Mouse (Mus musculus) forebrain, postnatal 0 days (tissue): ENCODE measurements around the gene Rasgrf2. TPM values are rescaled to one million over a fixed set of nuclear protein-coding genes. Genes with fewer than 3 reads are reported as not detected.
"Not testable (repeated sequence)": the region's sequence is repeated elsewhere in the genome, so short reads cannot be mapped to it uniquely, and the experiment has no call there.

Experiments
- ATAC-seq: fragments of 200-750 bp; cut with Nextera tagmentation; 2 replicates; pipeline ENCODE4 v1.8.0; 2017; ENCODE audit warnings: mild to moderate bottlenecking, moderate library complexity
- DNase-seq: peaks from one replicate; pipeline ENCODE4 v3.0.0-alpha.2; 2015
- H3K27ac ChIP-seq: fragments of 300-500 bp; sonication (generic); 2 replicates; pipeline ENCODE4 v1.5.1; 2014; ENCODE audit warnings: low read depth, mild to moderate bottlenecking, antibody characterized with exemption, low read length, moderate library complexity, mixed read lengths
- H3K27me3 ChIP-seq: fragments of 300-500 bp; sonication (generic); 2 replicates; pipeline ENCODE4 v1.6.1; 2014; ENCODE audit warnings: mild to moderate bottlenecking, low read length, mixed read lengths; ENCODE audit not compliant: insufficient read depth
- H3K36me3 ChIP-seq: fragments of 300-500 bp; sonication (generic); 2 replicates; pipeline ENCODE4 v1.6.1; 2014; ENCODE audit warnings: mild to moderate bottlenecking, moderate library complexity; ENCODE audit not compliant: insufficient read depth
- H3K4me1 ChIP-seq: fragments of 300-500 bp; sonication (generic); 2 replicates; pipeline ENCODE4 v1.6.1; 2014; ENCODE audit warnings: antibody characterized with exemption; ENCODE audit not compliant: insufficient read depth
- H3K4me2 ChIP-seq: fragments of 300-500 bp; sonication (generic); 2 replicates; pipeline ENCODE4 v1.6.1; 2014; ENCODE audit warnings: low read depth, mild to moderate bottlenecking, moderate library complexity
- H3K4me3 ChIP-seq: fragments of 300-500 bp; sonication (generic); 2 replicates; pipeline ENCODE4 v1.5.1; 2014; ENCODE audit warnings: low read depth, low read length, mixed read lengths
- H3K9ac ChIP-seq: fragments of 300-500 bp; sonication (generic); 2 replicates; pipeline ENCODE4 v1.6.1; 2014; ENCODE audit warnings: mild to moderate bottlenecking
- H3K9me3 ChIP-seq: fragments of 300-500 bp; sonication (generic); 2 replicates; pipeline ENCODE4 v1.6.1; 2016; ENCODE audit warnings: low read length
- CTCF ChIP-seq: sonication (generic); IDR thresholded peaks from 2 replicates; pipeline ENCODE4 v1.5.1; 2016; ENCODE audit warnings: antibody characterized with exemption, control low read depth, low read depth
- WGBS: fragments of 180-500 bp; shearing (Covaris S2); extraction: QIAGEN DNeasy Blood & Tissue Kit; methylation state at CpG from one replicate; pipeline ENCODE4 v1.1.7; 2014; 5-methylcytosine and 5-hydroxymethylcytosine counted together
- polyA plus RNA-seq: library from polyadenylated mRNA; unstranded; fragments of >200 nt; fragmentation: Nextera tagmentation; extraction: Ambion mirVana; gene quantifications from 2 replicates; pipeline ENCODE4 v1.2.1, GENCODE M21; 2015
- total RNA-seq: library from RNA; depleted of rRNA; stranded (reverse); fragments of >200 nt; gene quantifications from 2 replicates; pipeline ENCODE4 v1.2.3, GENCODE M21; 2014; rRNA removed

The Rasgrf2 gene
- 53.0 and 63.5 TPM in 2 replicates for total RNA-seq
- polyA plus RNA-seq = 4.4 and 7.0 TPM in 2 replicates

- 0 out of 2 replicates have a peak, but pooled peaks have one; percentile 14 for TF ChIP-seq CTCF
- WGBS = 2% methylated on average over 70 of the region's 70 CpGs
Measured at GRCm38 (mm10) chr13:92131384-92132150, at the start of gene Rasgrf2. Gene Rasgrf2, minus strand, starts transcription at chr13:92131656.

GRCm38 (mm10) chr13:92172686-92173085 is 41.2 kb upstream of the Rasgrf2 start:
- not testable (repeated sequence) for ATAC-seq, H3K27ac ChIP-seq, H3K9ac ChIP-seq, H3K4me2 ChIP-seq, H3K4me3 ChIP-seq, H3K36me3 ChIP-seq, DNase-seq, H3K27me3 ChIP-seq, H3K4me1 ChIP-seq, H3K9me3 ChIP-seq
- 80% methylated on average over 8 of the region's 8 CpGs for WGBS

More at GRCm38 (mm10) chr13:92131384-92132150, at the start of gene Rasgrf2:
- Histone ChIP-seq H3K4me2 (peak within 1 kb of the TSS; percentile 93), H3K9ac (peak within 1 kb of the TSS; percentile 72), H3K4me3 (peak within 1 kb of the TSS; percentile 66), H3K27ac (peak within 1 kb of the TSS; percentile 54), H3K27me3 (no peaks in the 10 kb centered on the region), H3K36me3 (no peaks in the 10 kb centered on the region), H3K9me3 (no peaks in the 10 kb centered on the region), H3K4me1 (0 out of 2 replicates have a peak, but pooled peaks cover 5% of the 10 kb centered on the region)
- ATAC-seq = peak; percentile 93
- peak; percentile 81 for DNase-seq

GRCm38 (mm10) chr13:92150551-92150950 is 19.1 kb upstream of the Rasgrf2 start:
- ATAC-seq = no peak
- 0 out of 2 replicates have a peak, but pooled peaks cover 5% of the 10 kb centered on the region for H3K9me3 ChIP-seq
- 69% methylated on average over 3 of the region's 3 CpGs for WGBS
- no peak overlapping the region for H3K4me3 ChIP-seq
- H3K36me3 ChIP-seq = no peaks in the 10 kb centered on the region
- no peak overlapping the region for H3K4me2 ChIP-seq
- no peaks in the 10 kb centered on the region for H3K4me1 ChIP-seq
- no peak for DNase-seq
- no peak overlapping the region for H3K27ac ChIP-seq
- H3K9ac ChIP-seq = no peak overlapping the region
- no peaks in the 10 kb centered on the region for H3K27me3 ChIP-seq
- TF ChIP-seq CTCF = no peak

- Histone ChIP-seq H3K4me2 (no peak overlapping the region), H3K9me3 (0 out of 2 replicates have a peak, but pooled peaks cover 16% of the 10 kb centered on the region), H3K27me3 (no peaks in the 10 kb centered on the region), H3K36me3 (no peaks in the 10 kb centered on the region), H3K27ac (no peak overlapping the region), H3K4me3 (no peak overlapping the region), H3K4me1 (no peaks in the 10 kb centered on the region), H3K9ac (no peak overlapping the region)
- no peak for TF ChIP-seq CTCF
- DNase-seq (no peak), ATAC-seq (no peak)
- WGBS = 88% methylated on average over 4 of the region's 4 CpGs
Measured at GRCm38 (mm10) chr13:92148858-92149257, 17.4 kb upstream of the Rasgrf2 start.

- H3K4me3 ChIP-seq = no peak overlapping the region
- 88% methylated on average over 3 of the region's 3 CpGs for WGBS
- H3K4me1 ChIP-seq = 0 out of 2 replicates have a peak, but pooled peaks cover 5% of the 10 kb centered on the region
- TF ChIP-seq CTCF = no peak
- H3K9ac ChIP-seq = no peak overlapping the region
- no peaks in the 10 kb centered on the region for H3K36me3 ChIP-seq
- H3K27ac ChIP-seq = no peak overlapping the region
- H3K27me3 ChIP-seq = no peaks in the 10 kb centered on the region
- H3K9me3 ChIP-seq = no peaks in the 10 kb centered on the region
- ATAC-seq = no peak
- DNase-seq = no peak
- H3K4me2 ChIP-seq = no peak overlapping the region
Measured at GRCm38 (mm10) chr13:92134792-92135191, 3.3 kb upstream of the Rasgrf2 start.

GRCm38 (mm10) chr13:92132599-92132998 is 1.1 kb upstream of the Rasgrf2 start:
- no peaks in the 10 kb centered on the region for H3K9me3 ChIP-seq
- TF ChIP-seq CTCF = no peak
- H3K9ac ChIP-seq = no peak overlapping the region
- DNase-seq (no peak), ATAC-seq (no peak)
- H3K4me2 ChIP-seq = no peak overlapping the region
- WGBS = 40% methylated on average over 2 of the region's 2 CpGs
- no peaks in the 10 kb centered on the region for H3K36me3 ChIP-seq
- H3K4me1 ChIP-seq = 0 out of 2 replicates have a peak, but pooled peaks cover 5% of the 10 kb centered on the region
- no peak overlapping the region for H3K4me3 ChIP-seq
- H3K27ac ChIP-seq = no peak overlapping the region
- H3K27me3 ChIP-seq = no peaks in the 10 kb centered on the region

- Histone ChIP-seq H3K9me3 (no peaks in the 10 kb centered on the region), H3K27ac (peak overlapping the region; percentile 54; the same call in 1 of the 2 replicates), H3K4me2 (peak overlapping the region; percentile 93), H3K4me1 (0 out of 2 replicates have a peak, but pooled peaks cover 5% of the 10 kb centered on the region), H3K27me3 (no peaks in the 10 kb centered on the region), H3K36me3 (no peaks in the 10 kb centered on the region), H3K9ac (peak overlapping the region; percentile 72), H3K4me3 (peak overlapping the region; percentile 66)
- WGBS = 11% methylated on average over 22 of the region's 22 CpGs
- no peak for TF ChIP-seq CTCF
- DNase-seq (peak; percentile 33), ATAC-seq (no peak; the same call in 1 of the 2 replicates)
Measured at GRCm38 (mm10) chr13:92130994-92131383, 467 bp downstream of the Rasgrf2 start.
